13 mouse cellular contexts compared by ENCODE assay signal in genomic region chr11:97611076-97611475, GRCm38 (mm10). TPM values are rescaled to one million over a fixed set of nuclear protein-coding genes. Genes with fewer than 3 reads are reported as not detected.
A peak's percentile ranks its signal among the peaks of the same experiment; 100 is the strongest.
DNase-seq lines count a peak whose midpoint lies in the region; ATAC-seq and TF ChIP-seq lines count a peak whose summit lies in the region.
"Had no signal": no experiment of that assay in that cellular context is flagged by ENCODE, and none has a peak within 500 bp of the region (broad histone marks: within the 10 kb centered on the region; RNA-seq: fewer than 3 reads in every experiment).

No protein-coding gene starts in this region.

- DNase-seq in hindbrain, embryonic 10.5 days (ENCODE audit: low spot score) = no peak
- DNase-seq in hindbrain, embryonic 11.5 days (ENCODE audit: low spot score) = no peak
- DNase-seq in brain, embryonic 14.5 days (ENCODE audit: low read depth) = peak; percentile 33
- DNase-seq in kidney, postnatal 14 days = peak; percentile 40
- peak; percentile 23 for DNase-seq in ovary, postnatal 36 days (ENCODE audit: low spot score)
- DNase-seq in heart, embryonic 10.5 days (ENCODE audit: low spot score) = no peak
- DNase-seq in cerebellum, adult 9-11 months = no peak
- DNase-seq: liver had no signal

- TF ChIP-seq CTCF in brain, embryonic 14.5 days (IDR thresholded peaks at IDR 0.05; ENCODE audit: borderline replicate concordance, extremely low read depth, insufficient read depth, insufficient read length) = no peak

- no peak for ATAC-seq in hindbrain, embryonic 11.5 days (ENCODE audit: low FRiP score)
- no peak for ATAC-seq in inflammation-experienced regulatory T-cells, adult 6 months
- ATAC-seq: intestine, embryonic 15.5 days had no signal

- H3K4me3 ChIP-seq in hindbrain, embryonic 10.5 days = no peak overlapping the region
- H3K4me3 ChIP-seq in hindbrain, embryonic 11.5 days (ENCODE audit: low read depth, low read length) = no peak overlapping the region
- H3K4me3 ChIP-seq in heart, embryonic 10.5 days = no peak overlapping the region
- H3K4me3 ChIP-seq: embryonic facial prominence, embryonic 12.5 days; heart, embryonic 15.5 days; intestine, embryonic 15.5 days had no signal

- H3K4me1 ChIP-seq in hindbrain, embryonic 10.5 days (replicated peaks) = peaks cover 17% of the 10 kb centered on the region
- no peaks in the 10 kb centered on the region for H3K4me1 ChIP-seq in hindbrain, embryonic 11.5 days (replicated peaks; ENCODE audit: control insufficient read depth, insufficient read depth, low read length)
- no peaks in the 10 kb centered on the region; the same call in 1 of the 2 replicates for H3K4me1 ChIP-seq in heart, embryonic 10.5 days
- H3K4me1 ChIP-seq: embryonic facial prominence, embryonic 12.5 days; heart, embryonic 15.5 days; intestine, embryonic 15.5 days had no signal

- H3K9me3 ChIP-seq in hindbrain, embryonic 10.5 days = no peaks in the 10 kb centered on the region
- no peaks in the 10 kb centered on the region for H3K9me3 ChIP-seq in hindbrain, embryonic 11.5 days (ENCODE audit: control insufficient read depth, low read length)
- no peaks in the 10 kb centered on the region for H3K9me3 ChIP-seq in heart, embryonic 10.5 days
- H3K9me3 ChIP-seq: embryonic facial prominence, embryonic 12.5 days; heart, embryonic 15.5 days; intestine, embryonic 15.5 days had no signal

- H3K27ac ChIP-seq in hindbrain, embryonic 10.5 days = peak overlapping the region; percentile 35; the same call in 1 of the 2 replicates
- no peak overlapping the region for H3K27ac ChIP-seq in hindbrain, embryonic 11.5 days (ENCODE audit: low read depth, low read length)
- no peak overlapping the region for H3K27ac ChIP-seq in heart, embryonic 10.5 days
- H3K27ac ChIP-seq: embryonic facial prominence, embryonic 12.5 days; heart, embryonic 15.5 days; intestine, embryonic 15.5 days had no signal

- H3K36me3 ChIP-seq in hindbrain, embryonic 10.5 days = no peaks in the 10 kb centered on the region
- H3K36me3 ChIP-seq in hindbrain, embryonic 11.5 days (ENCODE audit: control insufficient read depth, insufficient read depth, low read length) = no peaks in the 10 kb centered on the region
- H3K36me3 ChIP-seq in heart, embryonic 10.5 days = no peaks in the 10 kb centered on the region
- H3K36me3 ChIP-seq: embryonic facial prominence, embryonic 12.5 days; heart, embryonic 15.5 days; intestine, embryonic 15.5 days had no signal

- WGBS in hindbrain, embryonic 10.5 days = 81% methylated on average over 8 of the region's 8 CpGs
- 79% methylated on average over 8 of the region's 8 CpGs for WGBS in hindbrain, embryonic 11.5 days
- WGBS in heart, embryonic 10.5 days = 69% methylated on average over 8 of the region's 8 CpGs

- no peak overlapping the region for H3K4me2 ChIP-seq in hindbrain, embryonic 11.5 days (replicated peaks; ENCODE audit: low read depth, low read length)
- H3K4me2 ChIP-seq: embryonic facial prominence, embryonic 12.5 days; heart, embryonic 15.5 days; intestine, embryonic 15.5 days; midbrain, embryonic 11.5 days had no signal

- H3K27me3 ChIP-seq in hindbrain, embryonic 10.5 days (ENCODE audit: insufficient read depth, poor library complexity, severe bottlenecking) = peaks cover 21% of the 10 kb centered on the region
- no peaks in the 10 kb centered on the region for H3K27me3 ChIP-seq in hindbrain, embryonic 11.5 days (ENCODE audit: control insufficient read depth, insufficient read depth, low read length)
- peaks cover 28% of the 10 kb centered on the region for H3K27me3 ChIP-seq in heart, embryonic 10.5 days (ENCODE audit: insufficient read depth, poor library complexity, severe bottlenecking)

- TF ChIP-seq POLR2A in brain, embryonic 14.5 days (IDR thresholded peaks at IDR 0.05; ENCODE audit: borderline replicate concordance, extremely low read depth, insufficient read depth, insufficient read length, poor library complexity, severe bottlenecking) = no peak

- no peak overlapping the region for H3K9ac ChIP-seq in hindbrain, embryonic 11.5 days (ENCODE audit: low read depth, low read length)
- H3K9ac ChIP-seq: embryonic facial prominence, embryonic 12.5 days; heart, embryonic 15.5 days; intestine, embryonic 15.5 days had no signal

RNA-seq across cellular contexts. Expression of gene Epop, which starts 18.4 kb away (rescaled TPM):
- polyA plus RNA-seq in hindbrain, embryonic 10.5 days (2016; fragmentation: Nextera tagmentation; extraction: Ambion mirVana) = 13.4 and 14.3 TPM in 2 replicates
- 5.7 and 9.1 TPM in 2 replicates for polyA plus RNA-seq in hindbrain, embryonic 11.5 days (2014; fragmentation: Nextera tagmentation; extraction: Ambion mirVana)
- polyA plus RNA-seq in brain, embryonic 14.5 days (2012; rRNA removed) = 7.0 and 9.9 TPM in 2 replicates
- 1.9 and 8.5 TPM in 2 replicates for polyA plus RNA-seq in heart, embryonic 10.5 days (2016; fragmentation: Nextera tagmentation; extraction: Ambion mirVana)
- under 1 TPM; 0.24 to 0.48 (median 0.45) TPM for polyA plus RNA-seq in inflammation-experienced regulatory T-cells, adult 6 months (2017; shearing (Covaris generic))

RNA-seq across cellular contexts. Expression of gene Srcin1, which starts 35.1 kb away (rescaled TPM):
- 0.76 and 1.8 TPM in 2 replicates for polyA plus RNA-seq in hindbrain, embryonic 10.5 days (2016; fragmentation: Nextera tagmentation; extraction: Ambion mirVana)
- polyA plus RNA-seq in hindbrain, embryonic 11.5 days (2014; fragmentation: Nextera tagmentation; extraction: Ambion mirVana) = 1.9 and 2.2 TPM in 2 replicates
- polyA plus RNA-seq in brain, embryonic 14.5 days (2012; rRNA removed) = 45.1 and 70.2 TPM in 2 replicates
- polyA plus RNA-seq in heart, embryonic 10.5 days (2016; fragmentation: Nextera tagmentation; extraction: Ambion mirVana) = 0.05 and 0.14 TPM in 2 replicates
- not detected for polyA plus RNA-seq in inflammation-experienced regulatory T-cells, adult 6 months (2017; shearing (Covaris generic))

RNA-seq across cellular contexts. Expression of gene Mllt6, which starts 52.1 kb away (rescaled TPM):
- 2.1 and 2.2 TPM in 2 replicates for polyA plus RNA-seq in hindbrain, embryonic 10.5 days (2016; fragmentation: Nextera tagmentation; extraction: Ambion mirVana)
- polyA plus RNA-seq in hindbrain, embryonic 11.5 days (2014; fragmentation: Nextera tagmentation; extraction: Ambion mirVana) = 4.1 and 4.2 TPM in 2 replicates
- 40.8 and 49.6 TPM in 2 replicates for polyA plus RNA-seq in brain, embryonic 14.5 days (2012; rRNA removed)
- 1.7 and 2.2 TPM in 2 replicates for polyA plus RNA-seq in heart, embryonic 10.5 days (2016; fragmentation: Nextera tagmentation; extraction: Ambion mirVana)
- 10 to 100 TPM; 13.4 to 17.0 (median 14.6) TPM for polyA plus RNA-seq in inflammation-experienced regulatory T-cells, adult 6 months (2017; shearing (Covaris generic))

Comparison
In these comparisons a context has a peak if more than half of its experiments do, and no peak if none do; other contexts are left out.
1. DNase-seq: peak in brain, embryonic 14.5 days (single experiment), kidney, postnatal 14 days (single experiment) and ovary, postnatal 36 days (single experiment); none in hindbrain, embryonic 10.5 days (single experiment), hindbrain, embryonic 11.5 days (single experiment), heart, embryonic 10.5 days (single experiment) and cerebellum, adult 9-11 months (single experiment).
2. RNA of gene Srcin1, which starts 35.1 kb away (polyA plus RNA-seq): 45.1 to 70.2 TPM in brain, embryonic 14.5 days; 1.9 to 2.2 TPM in hindbrain, embryonic 11.5 days, 0.76 to 1.8 TPM in hindbrain, embryonic 10.5 days, 0.05 to 0.14 TPM in heart, embryonic 10.5 days and not detected in inflammation-experienced regulatory T-cells, adult 6 months; every median in the first group is over 10 times any median in the second.